Mouse (Mus musculus): ENCODE results near the gene Fggy. TPM values are rescaled to one million over a fixed set of nuclear protein-coding genes. Genes with fewer than 3 reads are reported as not detected.

The Fggy gene
- total RNA-seq, 2 experiments from 2014 or later: 7.9 to 9.9 TPM

GRCm38 (mm10) chr4:95659024-95659423 lies 101.7 kb downstream of the Fggy start:
- no peak for DNase-seq (ENCODE audit: low spot score in 2 of 2)

- no peak for DNase-seq (ENCODE audit: low spot score in 2 of 2)
These were observed 106.3 kb downstream of the Fggy start for GRCm38 (mm10) chr4:95663596-95663995.

- no peak for DNase-seq (ENCODE audit: low spot score in 2 of 2)
These were observed 107.0 kb downstream of the Fggy start for GRCm38 (mm10) chr4:95664327-95664726.

- peak in 1 of 2 experiments; percentile 32 for DNase-seq (ENCODE audit: low spot score in 2 of 2)
These were observed 109.1 kb downstream of the Fggy start for GRCm38 (mm10) chr4:95666284-95666889.

- DNase-seq (ENCODE audit: low spot score in 2 of 2): no peak
These were observed 109.6 kb downstream of the Fggy start for GRCm38 (mm10) chr4:95666896-95667295.

GRCm38 (mm10) chr4:95667595-95667994 lies 110.3 kb downstream of the Fggy start:
- no peak for DNase-seq (ENCODE audit: low spot score in 2 of 2)

- DNase-seq (ENCODE audit: low spot score in 2 of 2): no peak
These were observed 111.2 kb downstream of the Fggy start for GRCm38 (mm10) chr4:95668543-95668942.

- no peak for DNase-seq (ENCODE audit: low spot score in 2 of 2)
These were observed 112.0 kb downstream of the Fggy start for GRCm38 (mm10) chr4:95669336-95669735.

GRCm38 (mm10) chr4:95670559-95670958 lies 113.3 kb downstream of the Fggy start:
- DNase-seq (ENCODE audit: low spot score in 2 of 2): no peak

GRCm38 (mm10) chr4:95672039-95672438 lies 114.7 kb downstream of the Fggy start:
- DNase-seq (ENCODE audit: low spot score in 2 of 2): no peak

- DNase-seq (ENCODE audit: low spot score in 2 of 2): no peak
These were observed 119.1 kb downstream of the Fggy start for GRCm38 (mm10) chr4:95676390-95676789.

- DNase-seq (ENCODE audit: low spot score in 2 of 2): no peak
These were observed 123.6 kb downstream of the Fggy start for GRCm38 (mm10) chr4:95680756-95681449.

- DNase-seq (ENCODE audit: low spot score in 2 of 2): no peak
These were observed 127.3 kb downstream of the Fggy start for GRCm38 (mm10) chr4:95684522-95685080.

GRCm38 (mm10) chr4:95686775-95687174 lies 129.5 kb downstream of the Fggy start:
- DNase-seq (ENCODE audit: low spot score in 2 of 2): no peak

- no peak for DNase-seq (ENCODE audit: low spot score in 2 of 2)
These were observed 130.0 kb downstream of the Fggy start for GRCm38 (mm10) chr4:95687350-95687749.

GRCm38 (mm10) chr4:95688159-95688558 lies 130.9 kb downstream of the Fggy start:
- DNase-seq (ENCODE audit: low spot score in 2 of 2): no peak

GRCm38 (mm10) chr4:95700366-95700765 lies 143.1 kb downstream of the Fggy start:
- DNase-seq (ENCODE audit: low spot score in 2 of 2): no peak

GRCm38 (mm10) chr4:95707941-95708897 lies 150.9 kb downstream of the Fggy start:
- no peak for DNase-seq (ENCODE audit: low spot score in 2 of 2)

GRCm38 (mm10) chr4:95709750-95710149 lies 152.4 kb downstream of the Fggy start:
- no peak for DNase-seq (ENCODE audit: low spot score in 2 of 2)

- no peak for DNase-seq (ENCODE audit: low spot score in 2 of 2)
These were observed 155.5 kb downstream of the Fggy start for GRCm38 (mm10) chr4:95712802-95713201.

GRCm38 (mm10) chr4:95713271-95713670 lies 156.0 kb downstream of the Fggy start:
- DNase-seq (ENCODE audit: low spot score in 2 of 2): no peak

All from layer of hippocampus, postnatal 10 days (tissue).